Mouse (Mus musculus) heart, postnatal 4 days (tissue): ENCODE measurements at regions not wholly inside any gene's neighbourhood (a gene's known extent, or its start where the extent isn't known, plus 50 kb on each side); places are given as distances from the start of the nearest gene placed in this dataset.
"Not testable (repeated sequence)": the region's sequence is repeated elsewhere in the genome, so short reads cannot be mapped to it uniquely, and the experiment has no call there.

ENCODE experiments used
- DNase-seq: peaks from one replicate; pipeline ENCODE4 v3.0.0; 2021

DNA sequence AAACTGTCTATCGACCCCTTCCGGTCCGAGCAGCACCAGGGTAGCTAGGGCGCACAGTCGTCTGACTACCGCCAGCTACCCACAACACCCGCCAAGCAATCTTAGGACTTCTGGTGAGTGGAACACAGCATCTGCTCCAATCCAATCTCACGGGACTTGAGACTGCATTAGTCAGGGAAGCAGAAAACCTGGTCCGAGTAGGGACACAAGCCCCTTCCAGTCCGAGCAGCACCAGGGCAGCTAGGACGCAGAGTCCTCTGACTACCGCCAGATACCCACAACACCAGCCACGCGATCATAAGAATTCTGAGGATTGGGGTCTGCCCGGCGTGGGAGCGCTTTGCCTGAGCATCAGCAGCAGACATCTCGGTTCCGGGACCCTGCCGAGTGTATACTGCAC, 79.6 kb downstream of the Gm10715 start:
- DNase-seq = not testable (repeated sequence)

DNA sequence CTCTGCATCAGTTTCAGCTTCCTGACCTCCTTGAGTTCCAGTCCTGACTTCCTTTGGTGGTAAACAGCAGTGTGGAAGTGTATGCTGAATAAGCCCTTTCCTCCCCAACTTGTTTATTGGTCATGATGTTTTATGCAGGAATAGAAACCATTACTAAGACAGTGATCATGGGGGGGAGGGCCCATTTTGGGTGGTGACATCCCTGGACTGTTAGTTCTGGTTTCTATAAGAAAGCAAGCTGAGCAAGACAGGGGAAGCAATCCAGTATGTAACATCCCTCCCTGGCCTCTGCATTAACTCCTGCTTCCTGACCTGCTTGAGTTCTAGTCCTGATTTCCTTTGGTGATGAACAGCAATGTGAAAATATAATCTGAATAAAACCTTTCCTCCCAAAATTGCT, 124.5 kb downstream of the Gm10715 start:
- no peak for DNase-seq

DNA sequence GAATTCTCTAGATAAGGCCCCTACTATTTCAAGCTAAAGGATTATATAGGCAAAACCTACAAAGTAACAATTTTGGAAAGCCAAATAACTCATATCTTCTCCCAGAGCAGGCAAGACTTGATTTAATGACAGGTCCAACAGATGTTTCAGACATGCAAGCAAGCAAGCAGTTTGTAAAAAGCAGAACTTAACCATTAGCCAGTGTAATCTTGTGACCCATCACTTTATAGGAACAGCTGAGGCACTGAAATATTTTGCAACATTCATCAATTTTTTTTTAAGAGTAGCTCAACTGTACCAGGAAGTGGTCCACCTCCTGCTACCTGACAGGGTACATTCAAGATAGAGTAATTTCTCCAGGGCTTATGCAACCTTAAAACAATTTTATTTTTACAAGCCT, 147.7 kb downstream of the Gm10715 start:
- no peak for DNase-seq

DNA sequence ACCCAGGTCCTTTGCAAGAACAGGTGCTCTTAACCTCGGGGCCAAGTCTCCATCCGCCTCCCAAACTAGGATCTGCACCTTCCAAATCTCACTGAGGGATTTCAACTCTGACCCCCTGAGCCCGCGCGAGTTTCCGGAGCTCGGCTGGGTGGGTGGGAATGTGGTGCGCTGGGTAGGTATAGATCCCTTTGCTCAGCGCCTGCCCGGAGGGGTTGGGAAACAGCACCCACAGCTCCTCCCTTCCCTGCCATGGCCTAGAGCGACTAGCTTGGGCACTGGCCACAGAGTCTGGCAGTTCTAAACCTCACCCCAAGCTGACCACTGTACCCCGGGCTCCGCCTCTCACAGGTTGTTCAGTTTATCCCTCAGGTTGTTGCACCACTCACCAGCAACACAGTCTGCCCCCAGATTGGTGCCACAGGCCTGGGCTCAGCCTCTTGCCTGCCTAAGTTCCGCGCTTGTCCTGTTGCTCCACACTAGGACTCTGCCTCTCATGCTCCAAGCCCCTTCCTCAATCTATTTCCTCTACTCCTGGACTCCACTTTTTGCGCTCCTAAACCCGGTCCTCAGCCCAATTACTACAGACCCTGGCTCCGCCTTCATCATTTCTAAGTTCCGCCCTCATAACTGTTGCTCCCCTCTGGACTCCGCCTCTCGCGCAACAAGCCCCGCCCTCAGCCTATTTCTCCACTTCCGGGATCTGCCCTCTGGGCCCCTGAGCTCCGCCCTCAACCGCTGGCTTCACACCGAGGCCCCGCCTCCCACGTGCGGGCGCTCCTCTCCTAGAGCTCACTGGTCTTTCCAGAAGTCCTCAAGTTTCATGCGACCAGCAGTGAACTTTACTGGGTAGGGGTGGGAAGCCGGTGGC, 135.6 kb upstream of the Alkbh8 start:
- DNase-seq = peak; percentile 30

DNA sequence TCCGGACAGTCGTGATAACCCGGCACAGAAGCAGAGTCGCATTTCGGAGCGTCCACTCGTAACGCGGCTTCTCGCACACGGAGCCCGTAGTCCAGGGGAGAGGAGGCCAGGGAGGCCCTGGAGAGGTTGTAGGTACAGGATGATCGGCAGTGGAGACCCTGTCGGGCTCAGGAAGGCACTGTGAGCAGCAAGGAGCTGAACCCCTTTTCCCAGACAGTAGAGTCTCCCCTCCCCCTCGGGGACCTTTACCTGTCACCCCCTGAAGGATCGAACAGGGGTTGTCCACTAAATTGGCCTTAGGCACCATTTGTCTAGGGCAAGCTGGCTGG, 135.0 kb upstream of the Alkbh8 start:
- not testable (repeated sequence) for DNase-seq

DNA sequence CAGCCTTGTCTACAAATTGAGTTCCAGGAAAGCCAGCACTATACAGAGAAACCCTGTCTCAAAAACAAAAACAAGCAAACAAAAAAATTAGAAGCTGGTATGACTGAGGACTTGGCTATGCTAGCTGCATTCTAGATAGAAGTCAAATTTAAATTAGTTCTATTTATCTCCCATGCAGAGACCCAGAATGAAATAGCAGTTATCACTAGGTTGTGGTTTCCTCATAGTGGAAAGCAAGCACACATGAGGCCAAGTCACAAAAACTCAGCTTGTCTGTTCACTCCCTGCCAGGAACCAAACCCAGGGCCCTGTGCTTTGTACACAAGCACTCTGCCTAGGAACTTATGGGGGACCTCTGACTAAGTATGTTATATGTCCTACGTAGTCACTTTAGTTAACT, 126.8 kb upstream of the Alkbh8 start:
- DNase-seq = not testable (repeated sequence)

DNA sequence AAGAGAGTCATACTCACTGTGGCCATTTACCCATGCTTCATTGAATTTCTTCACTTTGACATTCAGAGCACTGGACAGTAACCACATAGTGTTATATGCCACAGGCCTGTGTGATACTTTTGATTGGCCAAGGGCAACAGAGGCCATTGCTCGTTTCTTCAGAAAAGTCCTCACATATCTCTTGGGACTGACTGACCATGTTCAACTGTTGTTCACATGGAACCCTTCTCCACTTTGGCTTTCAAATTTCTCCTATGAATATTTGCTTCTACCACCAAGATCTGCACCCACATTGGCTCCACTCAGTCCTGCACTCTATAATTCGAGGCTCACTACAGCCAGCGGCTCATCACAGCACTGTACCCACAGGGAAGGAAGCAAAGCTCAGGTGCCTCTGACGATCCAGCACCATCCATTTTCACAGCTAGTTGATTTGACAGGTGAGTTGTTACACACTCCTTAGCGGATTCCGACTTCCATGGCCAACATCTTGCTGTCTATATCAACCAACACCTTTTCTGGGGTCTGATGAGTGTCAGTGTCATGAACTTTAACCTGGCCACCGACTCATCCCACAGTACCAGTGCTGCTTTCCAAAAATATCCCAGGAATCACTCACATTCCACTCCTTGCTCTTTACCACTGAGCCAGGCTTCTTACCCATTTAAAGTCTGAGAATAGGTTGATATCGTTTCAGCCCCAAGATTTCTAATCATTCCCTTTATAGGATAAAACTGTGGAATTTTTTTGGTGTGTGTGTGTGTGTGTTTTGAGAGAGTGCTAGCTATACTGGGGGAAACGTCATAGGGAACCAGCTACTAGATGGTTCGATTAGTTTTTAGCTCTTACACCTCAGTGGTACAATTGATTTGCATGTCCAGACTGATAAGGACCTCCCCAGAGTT, 76.3 kb upstream of the Alkbh8 start:
- peak; percentile 74 for DNase-seq

DNA sequence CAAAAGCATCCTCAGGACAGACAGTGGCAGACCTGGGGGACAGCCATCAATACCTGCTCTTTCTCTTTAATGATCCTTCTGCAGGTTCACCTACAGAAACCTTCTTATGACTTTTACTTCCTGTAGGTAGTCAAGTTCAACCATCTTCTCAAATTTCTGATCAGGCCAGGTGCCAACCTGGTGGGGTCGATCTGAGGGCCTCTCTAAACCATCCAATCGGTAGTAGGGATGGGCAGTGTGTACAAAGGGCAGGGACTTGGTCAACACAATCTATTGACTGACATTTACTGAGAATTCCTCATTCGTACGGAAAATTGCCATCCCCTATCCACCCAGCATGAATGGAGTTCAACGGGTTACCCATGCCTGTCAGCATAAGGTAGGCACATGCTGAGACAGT, 74.8 kb upstream of the Alkbh8 start:
- DNase-seq = no peak

DNA sequence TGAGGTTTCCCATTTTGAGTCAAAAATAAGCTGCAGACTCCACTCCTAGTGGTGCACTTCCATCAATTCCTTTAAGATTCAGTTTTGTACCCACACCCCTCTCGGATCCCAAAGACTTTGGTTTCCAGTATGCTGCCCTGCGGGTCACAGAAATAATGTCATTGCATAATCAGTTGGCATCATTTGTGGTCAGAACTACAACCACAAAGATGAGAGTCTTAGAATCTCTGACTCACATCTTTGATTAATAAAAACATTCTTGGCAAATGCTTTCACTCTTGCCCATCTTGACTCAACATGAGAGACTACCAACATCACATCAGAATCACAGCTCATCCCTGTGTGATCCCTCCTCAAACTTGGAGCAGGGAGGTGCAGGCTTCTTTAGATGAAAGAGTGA, 74.1 kb upstream of the Alkbh8 start:
- DNase-seq = no peak

DNA sequence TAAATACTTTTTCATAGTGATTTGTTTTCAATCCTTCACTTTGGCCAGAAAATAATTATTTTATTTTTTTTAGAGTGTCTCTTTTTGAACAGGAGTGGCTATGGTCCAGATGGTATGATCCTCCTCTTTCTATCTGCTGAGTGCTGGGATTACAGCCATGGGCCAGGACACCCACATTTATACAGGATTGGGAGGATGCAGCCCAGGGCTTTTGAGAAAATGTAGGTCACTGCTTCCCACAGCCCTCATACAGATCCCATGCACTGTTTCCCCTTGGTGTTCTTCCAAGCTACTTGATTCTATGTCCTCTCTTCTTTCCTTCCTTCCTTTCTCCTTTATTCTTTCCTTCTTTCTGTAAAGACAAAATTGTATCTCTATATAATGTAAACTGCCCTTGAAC, 70.5 kb upstream of the Alkbh8 start:
- DNase-seq = no peak

DNA sequence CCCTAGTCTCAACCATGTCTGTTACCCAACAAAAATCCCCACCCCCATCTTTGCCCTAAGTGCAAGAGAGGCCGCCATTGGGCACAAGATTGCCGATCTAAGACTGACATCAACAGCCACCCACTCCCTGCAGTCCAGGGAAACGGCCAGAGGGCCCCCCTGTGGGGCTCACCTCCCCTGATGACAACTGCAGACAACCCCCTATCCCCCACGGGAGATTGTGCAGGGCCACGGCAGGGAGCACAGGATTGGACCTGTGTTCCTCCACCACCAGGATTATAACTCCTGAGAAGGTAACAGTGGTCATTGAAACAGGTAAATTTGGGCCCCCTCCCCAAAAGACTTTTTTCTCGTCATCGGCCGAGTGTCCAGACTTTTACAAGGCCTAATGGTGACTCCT, 54.4 kb upstream of the Alkbh8 start:
- DNase-seq = not testable (repeated sequence)

DNA sequence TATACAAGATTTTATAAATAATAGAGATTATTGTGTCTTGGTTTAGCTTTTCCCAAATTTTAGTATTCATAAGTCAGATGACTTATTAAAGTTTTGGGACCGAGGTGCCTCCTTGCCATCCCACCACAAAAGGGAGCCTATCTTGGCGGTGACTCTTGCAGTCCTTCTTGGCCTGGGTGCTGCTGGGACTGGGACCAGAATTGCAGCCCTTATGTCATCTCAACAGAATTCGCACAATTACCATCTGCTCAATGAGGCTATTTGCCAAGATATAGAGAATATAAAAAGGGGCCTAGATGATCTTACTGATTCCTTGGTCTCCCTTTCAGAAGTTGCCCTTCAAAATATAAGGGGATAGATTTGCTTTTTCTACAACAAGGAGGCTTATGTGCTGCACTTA, 53.0 kb upstream of the Alkbh8 start:
- not testable (repeated sequence) for DNase-seq

DNA sequence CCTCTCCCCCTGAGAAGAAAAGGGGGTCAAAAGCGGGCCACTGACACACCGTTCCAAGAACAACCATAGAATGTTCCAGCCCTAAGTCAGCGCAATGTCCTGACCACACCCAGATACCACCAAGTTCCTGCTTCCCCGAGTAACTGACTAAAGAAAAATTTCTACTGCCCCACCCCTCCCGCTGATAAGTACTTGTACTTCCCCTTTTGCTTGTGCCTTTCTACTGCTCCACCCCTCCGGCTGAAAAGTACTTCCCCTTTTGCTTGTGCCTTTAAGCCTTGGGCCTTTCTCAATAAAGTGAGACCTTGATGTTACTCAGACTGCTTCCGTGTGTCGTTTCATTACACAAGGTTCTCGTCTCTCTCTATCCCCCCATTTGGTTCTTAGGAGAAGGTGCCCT, 51.6 kb upstream of the Alkbh8 start:
- not testable (repeated sequence) for DNase-seq
